In genomic region chr11:121685491-121686001, GRCm38 (mm10) we compare ENCODE assay signal across 15 mouse cellular contexts. TPM values are rescaled to one million over a fixed set of nuclear protein-coding genes. Genes with fewer than 3 reads are reported as not detected.
DNase-seq lines count a peak whose midpoint lies in the region; TF ChIP-seq lines count a peak whose summit lies in the region.
"Had no signal": no experiment of that assay in that cellular context is flagged by ENCODE, and none has a peak within 500 bp of the region (broad histone marks: within the 10 kb centered on the region; RNA-seq: fewer than 3 reads in every experiment).

No protein-coding gene starts in this region.

- WGBS in cerebellum, adult 2 months, result 80% methylated on average over 6 of the region's 6 CpGs

- no peak for TF ChIP-seq POLR2A in cerebellum, adult 2 months (IDR thresholded peaks at IDR 0.05; ENCODE audit: borderline replicate concordance, insufficient read depth, low read length)

- peak; percentile 12 for DNase-seq in heart, postnatal 4 days
- no peak for DNase-seq in heart, adult 9 months (ENCODE audit: low spot score in 2 of 2)
- DNase-seq in 3T3-L1 (ENCODE audit: low read depth, low spot score), result peak; percentile 93
- peak; percentile 31 for DNase-seq in adrenal gland, postnatal 10 days
- peak; percentile 46 to 76 for DNase-seq in kidney, postnatal 25 days
- DNase-seq in urinary bladder, postnatal 25 days (ENCODE audit: low spot score), result no peak
- no peak for DNase-seq in cerebellum, adult 2 months
- DNase-seq in cerebellum, postnatal 25 days, result no peak
- DNase-seq: cerebellum, adult 9-11 months; layer of hippocampus, adult 9-11 months; left cerebral cortex, postnatal 4 days; lung, postnatal 10 days; right cerebral cortex, adult 18-20 months; thymus, postnatal 25 days had no signal

- H3K27ac ChIP-seq in cerebellum, adult 2 months (ENCODE audit: insufficient read depth, low read length), result no peak overlapping the region
- H3K27ac ChIP-seq: midbrain, embryonic 15.5 days had no signal

- H3K4me3 ChIP-seq in cerebellum, adult 2 months (replicated peaks; ENCODE audit: insufficient read depth, low read depth, low read length), result no peak overlapping the region
- H3K4me3 ChIP-seq: midbrain, embryonic 15.5 days had no signal

- TF ChIP-seq CTCF in cerebellum, adult 2 months (IDR thresholded peaks at IDR 0.05; ENCODE audit: borderline replicate concordance, insufficient read depth, low read depth, low read length), result no peak

- no peaks in the 10 kb centered on the region for H3K27me3 ChIP-seq in cerebellum, adult 2 months (ENCODE audit: control insufficient read depth, insufficient read depth, low read length)
- H3K27me3 ChIP-seq: midbrain, embryonic 15.5 days had no signal

- no peaks in the 10 kb centered on the region for H3K4me1 ChIP-seq in cerebellum, adult 2 months (ENCODE audit: control insufficient read depth, insufficient read depth, low read length)
- H3K4me1 ChIP-seq: midbrain, embryonic 15.5 days had no signal

RNA-seq across cellular contexts. Expression of gene B3gntl1, which starts 12.6 kb away (rescaled TPM):
- 1 to 10 TPM; 4.4 to 4.6 TPM for total RNA-seq in heart, postnatal 4 days (2021)
- total RNA-seq in adrenal gland, postnatal 10 days (2021), result 1 to 10 TPM; 6.1 to 9.9 TPM
- polyA plus RNA-seq in cerebellum, adult 2 months (2012; rRNA removed), result 5.4 and 5.5 TPM in 2 replicates

RNA-seq across cellular contexts. Expression of gene Metrnl, which starts 15.8 kb away (rescaled TPM):
- total RNA-seq in heart, postnatal 4 days (2021), result 10 to 100 TPM; 15.4 to 17.3 TPM
- total RNA-seq in adrenal gland, postnatal 10 days (2021), result 10 to 100 TPM; 15.2 to 34.8 TPM
- polyA plus RNA-seq in cerebellum, adult 2 months (2012; rRNA removed), result 10.8 and 13.2 TPM in 2 replicates

Comparison
In these comparisons a context has a peak if more than half of its experiments do, and no peak if none do; other contexts are left out.
1. DNase-seq: peak in heart, postnatal 4 days (single experiment), 3T3-L1 (single experiment), adrenal gland, postnatal 10 days (single experiment) and kidney, postnatal 25 days (2 of 2); none in heart, adult 9 months (0 of 2), urinary bladder, postnatal 25 days (single experiment), cerebellum, adult 2 months (0 of 2) and cerebellum, postnatal 25 days (0 of 2).